Mouse (Mus musculus) midbrain, embryonic 12.5 days (tissue): Measurements from ENCODE around the gene Dctd. TPM values are rescaled to one million over a fixed set of nuclear protein-coding genes. Genes with fewer than 3 reads are reported as not detected.

ENCODE experiments used
- ATAC-seq: fragments of 200-750 bp; cut with Nextera tagmentation; 2 replicates; pipeline ENCODE4 v1.8.0; 2017; ENCODE audit warnings: low read depth, moderate TSS enrichment, moderate library complexity; ENCODE audit not compliant: low FRiP score
- H3K27ac ChIP-seq: fragments of 300-500 bp; sonication (generic); replicated peaks from 2 replicates; pipeline ENCODE4 v1.5.1; 2016; ENCODE audit warnings: mild to moderate bottlenecking
- H3K27me3 ChIP-seq: fragments of 300-500 bp; sonication (generic); 2 replicates; pipeline ENCODE4 v1.6.1; 2016; ENCODE audit warnings: mild to moderate bottlenecking
- H3K36me3 ChIP-seq: fragments of 300-500 bp; sonication (generic); 2 replicates; pipeline ENCODE4 v1.6.1; 2016
- H3K4me1 ChIP-seq: fragments of 300-500 bp; sonication (generic); 2 replicates; pipeline ENCODE4 v1.6.1; 2016
- H3K4me2 ChIP-seq: fragments of 300-500 bp; sonication (generic); replicated peaks from 2 replicates; pipeline ENCODE4 v1.6.1; 2016; ENCODE audit warnings: mild to moderate bottlenecking, moderate library complexity
- H3K4me3 ChIP-seq: fragments of 300-500 bp; sonication (generic); 2 replicates; pipeline ENCODE4 v1.5.1; 2016; ENCODE audit warnings: mild to moderate bottlenecking
- H3K9ac ChIP-seq: fragments of 300-500 bp; sonication (generic); replicated peaks from 2 replicates; pipeline ENCODE4 v1.6.1; 2016; ENCODE audit warnings: mild to moderate bottlenecking, moderate library complexity
- H3K9me3 ChIP-seq: fragments of 300-500 bp; sonication (generic); 2 replicates; pipeline ENCODE4 v1.6.1; 2016; ENCODE audit warnings: mild to moderate bottlenecking
- WGBS: fragments of 180-500 bp; shearing (Covaris S2); methylation state at CpG from one replicate; pipeline ENCODE4 v1.1.7; 2016; 5-methylcytosine and 5-hydroxymethylcytosine counted together
- polyA plus RNA-seq: library from polyadenylated mRNA; unstranded; fragments of >200 nt; fragmentation: Nextera tagmentation; extraction: Ambion mirVana; gene quantifications from 2 replicates; pipeline ENCODE4 v1.2.1, GENCODE M21; 2016

The Dctd gene
- 14.3 and 15.5 TPM in 2 replicates for polyA plus RNA-seq

DNA sequence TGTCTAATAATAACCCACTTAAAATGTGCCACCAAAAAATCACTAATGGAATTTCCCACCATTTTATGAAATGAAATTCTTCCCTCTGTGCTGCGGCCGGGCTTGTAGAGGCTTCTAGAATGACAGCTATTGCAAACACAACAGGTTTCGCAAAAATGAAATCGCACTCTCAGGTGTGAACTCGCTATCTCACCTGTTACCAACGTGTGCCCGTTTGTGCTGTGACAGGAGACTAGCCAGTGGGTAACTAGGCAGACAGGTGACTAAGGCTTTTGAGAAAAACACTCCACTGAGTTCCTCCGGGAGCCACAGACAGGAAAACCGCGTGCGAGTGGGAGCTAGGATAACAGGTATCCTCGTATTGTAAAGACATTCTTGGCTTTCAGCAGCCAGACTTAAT, at the start of gene Dctd:
Gene Dctd, plus strand, starts transcription at position 301 of the 400 bp plus-strand sequence.
- WGBS: 92% methylated on average over 12 of the region's 12 CpGs
- Histone ChIP-seq H3K9me3 (no peaks in the 10 kb centered on the region), H3K27ac (no peak within 1 kb of the TSS), H3K4me2 (peak within 1 kb of the TSS; percentile 50), H3K36me3 (no peaks in the 10 kb centered on the region), H3K4me1 (peaks cover 10% of the 10 kb centered on the region), H3K4me3 (no peak within 1 kb of the TSS), H3K9ac (no peak within 1 kb of the TSS; the same call in 1 of the 2 replicates), H3K27me3 (peaks cover 9% of the 10 kb centered on the region)
- ATAC-seq: no peak

DNA sequence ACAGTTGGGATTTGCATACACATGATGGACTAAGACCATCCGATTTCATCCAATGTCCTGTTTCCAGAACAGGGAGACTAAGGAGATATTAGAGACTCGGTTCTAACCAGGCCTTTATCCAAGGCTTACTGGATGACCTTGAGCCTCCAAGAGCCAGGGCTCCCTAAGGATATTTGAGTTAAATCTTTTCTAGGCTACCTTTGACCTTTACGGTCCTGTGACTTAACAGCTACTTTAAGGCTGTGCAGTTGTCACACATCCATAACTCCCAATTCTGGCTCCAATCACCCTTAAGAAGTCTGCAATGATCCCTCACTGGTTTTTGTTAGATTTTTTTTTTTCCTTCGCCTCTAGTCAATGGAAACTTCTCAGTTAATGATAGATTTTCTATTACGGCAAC, 45.3 kb upstream of the Dctd start:
- Histone ChIP-seq H3K9ac (no peak overlapping the region), H3K4me3 (no peak overlapping the region), H3K4me1 (no peaks in the 10 kb centered on the region), H3K27ac (no peak overlapping the region), H3K27me3 (no peaks in the 10 kb centered on the region; the same call in 1 of the 2 replicates), H3K4me2 (no peak overlapping the region), H3K36me3 (no peaks in the 10 kb centered on the region), H3K9me3 (no peaks in the 10 kb centered on the region)
- 89% methylated on average over 5 of the region's 5 CpGs for WGBS
- no peak for ATAC-seq

DNA sequence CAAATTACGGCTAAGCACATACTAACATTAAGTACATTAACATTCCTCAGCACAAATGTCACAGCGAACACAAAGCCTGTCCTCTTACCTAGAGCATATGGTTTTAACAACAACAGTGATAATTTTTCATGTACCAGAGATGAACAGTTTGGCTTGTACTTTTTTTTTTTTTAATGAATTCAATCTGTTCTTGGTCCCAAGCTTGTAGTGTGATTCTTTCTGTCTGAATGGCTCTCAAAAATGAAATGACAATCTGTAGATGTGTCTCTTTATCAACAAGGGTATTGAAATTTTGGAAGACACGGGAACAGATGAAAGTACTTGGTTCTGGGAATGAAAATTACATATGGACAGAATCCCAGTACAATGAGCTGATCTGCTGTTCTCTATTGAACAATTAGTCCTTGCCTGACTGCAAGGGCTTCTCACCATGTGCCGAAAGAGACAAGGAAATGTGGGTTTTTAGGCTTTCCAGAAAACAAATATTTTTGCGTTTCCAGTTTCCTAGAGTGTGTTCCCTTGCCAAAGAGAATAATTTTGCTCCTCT, 35.3 kb upstream of the Dctd start:
- 88% methylated on average over 5 of the region's 5 CpGs for WGBS
- H3K9ac ChIP-seq: no peak overlapping the region
- no peak overlapping the region for H3K27ac ChIP-seq
- no peaks in the 10 kb centered on the region for H3K27me3 ChIP-seq
- H3K4me3 ChIP-seq: no peak overlapping the region
- no peaks in the 10 kb centered on the region for H3K4me1 ChIP-seq
- ATAC-seq: no peak
- no peaks in the 10 kb centered on the region for H3K36me3 ChIP-seq
- H3K4me2 ChIP-seq: no peak overlapping the region
- no peaks in the 10 kb centered on the region for H3K9me3 ChIP-seq

DNA sequence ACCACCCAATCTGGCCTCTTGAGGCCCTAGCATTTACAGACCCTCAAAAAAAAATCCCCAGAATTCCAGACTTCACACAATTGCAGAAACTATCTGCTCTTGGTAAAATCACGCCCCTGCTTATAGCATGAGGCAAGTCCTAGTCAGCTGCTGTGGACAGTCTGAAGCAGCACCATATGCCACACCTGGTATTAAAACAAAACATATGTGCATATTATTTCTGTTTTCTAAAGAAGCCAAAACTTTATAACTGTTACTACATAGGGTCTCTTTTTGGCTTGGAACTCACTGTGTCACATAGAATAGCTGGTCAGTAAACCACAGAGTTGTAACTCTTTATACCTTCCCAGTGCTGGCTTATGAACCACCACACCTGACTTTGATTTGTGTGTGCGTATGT, 24.7 kb upstream of the Dctd start:
- Histone ChIP-seq H3K9ac (no peak overlapping the region), H3K36me3 (no peaks in the 10 kb centered on the region), H3K4me2 (no peak overlapping the region), H3K27ac (no peak overlapping the region), H3K27me3 (no peaks in the 10 kb centered on the region), H3K9me3 (no peaks in the 10 kb centered on the region), H3K4me1 (no peaks in the 10 kb centered on the region), H3K4me3 (no peak overlapping the region)
- WGBS: 86% methylated on average over 2 of the region's 2 CpGs
- no peak for ATAC-seq

DNA sequence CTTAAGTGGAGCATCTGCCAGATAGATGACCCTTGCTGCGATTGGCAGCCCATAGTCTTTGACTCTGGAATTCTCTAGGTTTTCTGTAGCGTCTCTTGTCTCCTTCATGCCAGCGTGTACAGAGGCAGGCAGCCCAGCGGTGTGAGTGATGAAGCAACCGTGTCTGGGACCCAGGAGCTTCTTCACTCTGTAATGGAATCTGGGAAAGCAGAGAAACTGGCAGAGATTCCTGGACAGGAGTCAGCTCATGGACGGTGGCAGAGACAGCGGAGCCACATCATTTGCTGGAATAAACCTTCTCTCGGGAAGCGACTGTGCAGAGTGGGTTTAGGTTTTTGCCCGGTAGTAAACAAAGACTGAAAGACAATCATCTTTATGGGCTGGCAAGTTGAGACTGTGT, 16.5 kb upstream of the Dctd start:
- WGBS: 83% methylated on average over 10 of the region's 10 CpGs
- no peaks in the 10 kb centered on the region for H3K4me1 ChIP-seq
- H3K4me2 ChIP-seq: no peak overlapping the region
- H3K36me3 ChIP-seq: no peaks in the 10 kb centered on the region
- H3K27me3 ChIP-seq: no peaks in the 10 kb centered on the region
- no peak overlapping the region for H3K4me3 ChIP-seq
- no peak overlapping the region for H3K27ac ChIP-seq
- H3K9me3 ChIP-seq: no peaks in the 10 kb centered on the region
- ATAC-seq: no peak
- no peak overlapping the region for H3K9ac ChIP-seq

DNA sequence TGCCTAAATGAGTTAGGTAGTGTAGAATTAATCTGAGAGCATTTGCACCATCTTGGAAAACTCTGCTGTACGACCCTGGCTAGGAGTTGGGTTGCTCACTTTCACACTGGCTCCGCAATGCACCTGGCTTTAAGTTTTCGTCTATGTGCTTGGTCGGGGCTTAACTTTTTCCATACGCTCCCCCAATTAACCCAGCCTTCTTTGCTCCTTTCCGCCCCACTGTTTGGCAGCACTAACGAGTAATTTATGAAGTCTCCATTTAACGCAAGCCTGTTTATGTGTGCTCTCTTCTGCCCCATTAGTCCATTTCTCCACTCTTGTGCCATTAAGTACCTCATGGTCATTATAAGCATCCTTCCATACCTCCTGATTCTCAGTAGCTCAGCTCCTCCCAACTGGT, 8.2 kb upstream of the Dctd start:
- no peak for ATAC-seq
- Histone ChIP-seq H3K36me3 (no peaks in the 10 kb centered on the region), H3K27me3 (no peaks in the 10 kb centered on the region), H3K4me3 (no peak overlapping the region), H3K9ac (no peak overlapping the region), H3K4me2 (no peak overlapping the region), H3K4me1 (no peaks in the 10 kb centered on the region), H3K27ac (no peak overlapping the region), H3K9me3 (no peaks in the 10 kb centered on the region)
- WGBS: 82% methylated on average over 8 of the region's 8 CpGs

DNA sequence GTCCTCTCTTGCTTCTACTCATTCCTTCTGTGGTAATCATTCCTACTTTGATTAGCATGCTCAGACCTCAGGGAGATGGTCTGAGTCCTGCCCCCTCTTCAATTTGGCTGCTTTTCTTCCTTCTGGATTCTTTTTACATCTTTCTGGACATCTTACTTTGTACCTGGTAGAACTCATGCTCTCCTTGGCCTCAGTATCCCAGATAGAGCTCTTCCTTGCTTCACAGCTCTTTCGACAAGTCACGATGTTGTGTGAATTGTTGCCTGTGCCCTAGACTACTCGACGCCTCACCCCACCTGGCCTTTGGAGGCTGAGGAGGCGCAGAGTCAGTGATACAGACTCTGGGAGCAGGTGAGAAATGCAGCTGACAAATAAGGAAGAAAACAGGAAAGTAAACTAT, 3.5 kb upstream of the Dctd start:
- Histone ChIP-seq H3K4me1 (peaks cover 10% of the 10 kb centered on the region), H3K36me3 (no peaks in the 10 kb centered on the region), H3K4me2 (no peak overlapping the region), H3K9ac (no peak overlapping the region), H3K9me3 (no peaks in the 10 kb centered on the region), H3K4me3 (no peak overlapping the region), H3K27me3 (peaks cover 9% of the 10 kb centered on the region; the same call in 1 of the 2 replicates), H3K27ac (no peak overlapping the region)
- no peak for ATAC-seq
- 92% methylated on average over 5 of the region's 5 CpGs for WGBS

DNA sequence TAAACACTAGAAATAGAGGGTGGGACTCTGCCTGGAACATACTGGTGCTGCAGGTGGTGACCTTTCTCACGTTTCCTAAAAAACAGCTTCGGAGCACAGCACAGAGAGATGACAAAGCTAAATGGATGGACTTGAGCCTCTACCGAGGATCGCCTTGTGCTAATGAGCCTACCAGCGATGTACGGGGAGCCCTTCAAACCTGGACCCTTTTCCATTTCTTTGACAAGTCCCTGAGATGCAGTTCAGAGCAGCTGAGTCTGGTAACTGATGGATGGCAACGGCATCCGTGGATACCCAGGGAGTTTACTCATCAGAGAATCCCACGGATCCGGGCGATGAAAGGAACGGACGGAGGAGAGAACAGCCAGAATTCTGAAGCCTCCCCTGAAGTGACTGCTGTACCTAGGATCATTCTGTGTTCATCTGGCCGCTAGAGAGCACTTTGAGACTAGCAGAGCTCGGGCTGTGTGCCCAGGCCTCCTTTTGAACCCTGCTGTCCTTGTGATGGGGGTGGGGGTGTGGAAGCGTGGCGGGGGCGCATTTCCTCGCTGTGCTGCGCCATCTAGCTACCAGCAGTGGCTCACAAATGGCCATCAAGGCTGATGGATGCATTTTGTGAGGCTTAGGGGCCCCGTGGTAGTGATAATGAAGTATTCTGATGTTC, 1.6 kb upstream of the Dctd start:
- 11% methylated on average over 21 of the region's 21 CpGs for WGBS
- Histone ChIP-seq H3K4me3 (peak overlapping the region; percentile 19), H3K4me2 (peak overlapping the region; percentile 50), H3K9me3 (no peaks in the 10 kb centered on the region), H3K27ac (0 out of 2 replicates have a peak overlapping the region, but pooled peaks have one; percentile 4), H3K4me1 (peaks cover 10% of the 10 kb centered on the region), H3K27me3 (peaks cover 9% of the 10 kb centered on the region), H3K36me3 (no peaks in the 10 kb centered on the region), H3K9ac (peak overlapping the region; percentile 50)
- ATAC-seq: peak; percentile 92

DNA sequence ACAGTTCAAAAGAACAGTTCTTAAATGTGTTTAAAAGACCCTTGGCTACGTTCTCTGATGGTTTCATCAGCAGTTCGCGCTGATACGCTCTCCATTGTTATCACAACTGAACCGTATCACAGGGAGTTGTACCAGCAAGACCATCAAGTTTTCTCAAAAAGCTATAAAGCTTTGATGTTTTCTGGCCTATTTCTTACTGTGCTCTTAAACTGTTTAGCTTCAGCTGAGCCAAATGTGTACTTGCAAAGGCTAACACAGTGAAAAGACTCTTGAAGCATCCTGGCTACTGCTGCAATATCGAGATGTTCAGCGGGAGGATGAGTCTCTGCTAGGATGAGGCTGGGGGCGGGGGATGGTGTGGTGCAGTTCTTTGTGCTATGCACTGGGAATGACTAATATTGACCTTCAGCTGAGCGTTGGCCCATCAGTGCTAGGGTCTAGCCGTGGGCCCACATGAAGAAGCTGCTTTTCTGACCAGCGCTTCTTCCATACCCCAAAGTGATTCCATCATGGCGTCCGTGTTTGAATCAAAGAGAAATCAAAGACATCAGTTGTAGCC, 732 bp upstream of the Dctd start:
- no peak overlapping the region for H3K27ac ChIP-seq
- H3K9ac ChIP-seq: no peak overlapping the region; the same call in 1 of the 2 replicates
- H3K36me3 ChIP-seq: no peaks in the 10 kb centered on the region
- peaks cover 9% of the 10 kb centered on the region for H3K27me3 ChIP-seq
- peak overlapping the region; percentile 50 for H3K4me2 ChIP-seq
- no peaks in the 10 kb centered on the region for H3K9me3 ChIP-seq
- H3K4me1 ChIP-seq: peaks cover 10% of the 10 kb centered on the region
- no peak overlapping the region for H3K4me3 ChIP-seq
- WGBS: 56% methylated on average over 13 of the region's 13 CpGs
- ATAC-seq: 0 out of 2 replicates have a peak, but pooled peaks have one; percentile 38

DNA sequence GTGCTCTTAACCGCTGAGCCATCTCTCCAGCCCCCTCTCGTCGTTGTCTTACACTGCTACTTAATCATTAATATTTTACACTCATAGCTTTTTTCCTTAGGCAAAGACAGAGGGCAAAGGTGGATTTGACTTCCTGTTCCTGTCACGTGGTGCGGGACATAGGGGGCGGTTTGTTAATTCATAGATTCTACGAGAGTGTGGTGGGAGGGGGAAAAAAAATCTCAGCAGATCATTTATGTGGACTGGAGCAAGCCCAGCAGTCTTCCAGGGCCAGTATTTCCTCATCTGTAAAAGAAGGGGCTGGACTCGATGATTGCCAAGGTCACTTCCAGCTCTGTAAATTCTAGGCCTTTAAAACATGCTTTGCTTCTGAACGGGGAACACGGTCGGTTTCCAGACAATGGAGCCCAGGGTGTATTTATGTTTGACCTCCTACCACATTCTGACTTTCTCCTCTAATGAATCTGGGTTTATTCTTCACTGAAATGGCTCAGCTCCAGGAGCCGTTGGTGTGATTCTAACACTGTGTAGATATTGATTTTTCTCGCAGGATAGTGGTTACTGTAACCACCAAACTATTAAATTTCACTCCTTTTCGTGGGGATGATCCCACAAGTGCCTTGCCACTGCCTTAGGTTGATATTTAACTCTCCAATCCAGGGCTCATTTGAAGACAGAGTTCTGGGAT, 1.4 kb downstream of the Dctd start:
- Histone ChIP-seq H3K4me2 (no peak overlapping the region), H3K4me3 (no peak overlapping the region), H3K27ac (no peak overlapping the region), H3K27me3 (peaks cover 9% of the 10 kb centered on the region), H3K36me3 (no peaks in the 10 kb centered on the region), H3K9ac (no peak overlapping the region), H3K4me1 (peaks cover 10% of the 10 kb centered on the region), H3K9me3 (peaks cover 3% of the 10 kb centered on the region; the same call in 1 of the 2 replicates)
- whole genome bisulfite sequencing: 76% methylated on average over 14 of the region's 14 CpGs
- ATAC-seq: no peak

DNA sequence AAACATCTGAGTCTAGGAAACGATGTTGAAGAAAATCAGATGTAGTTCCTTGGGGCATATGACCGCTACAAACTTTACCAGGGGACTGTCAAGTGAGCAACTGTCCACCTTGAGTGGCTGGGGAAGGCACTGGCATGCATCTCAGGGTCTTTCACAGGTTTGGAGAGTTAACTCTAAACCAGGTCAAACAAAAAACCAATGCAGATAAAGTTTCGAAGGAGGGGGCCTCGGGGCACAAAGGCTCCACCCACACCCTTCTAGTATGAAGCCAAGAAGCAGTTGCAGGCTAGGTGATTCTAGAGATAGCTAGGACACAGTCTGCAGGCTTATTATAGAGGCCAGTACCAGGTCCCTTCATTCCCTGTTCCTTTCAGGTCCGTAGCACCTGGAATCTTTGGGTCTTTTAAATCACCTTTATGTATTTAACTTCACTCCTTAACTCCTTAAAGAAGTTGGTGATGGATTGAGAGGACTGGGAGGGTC, 10.5 kb downstream of the Dctd start:
- no peak overlapping the region for H3K27ac ChIP-seq
- H3K27me3 ChIP-seq: peaks cover 6% of the 10 kb centered on the region
- peak overlapping the region; percentile 66 for H3K9ac ChIP-seq
- peaks cover 11% of the 10 kb centered on the region for H3K4me1 ChIP-seq
- WGBS: 37% methylated on average over 5 of the region's 5 CpGs
- H3K4me3 ChIP-seq: peak overlapping the region; percentile 67
- no peaks in the 10 kb centered on the region for H3K36me3 ChIP-seq
- ATAC-seq: no peak; the same call in 1 of the 2 replicates
- H3K9me3 ChIP-seq: peaks cover 6% of the 10 kb centered on the region; the same call in 1 of the 2 replicates
- peak overlapping the region; percentile 79 for H3K4me2 ChIP-seq
